Mouse (Mus musculus) bone marrow, adult 2 months (tissue): ENCODE results near the gene Adora1.

ENCODE experiments used
- CTCF ChIP-seq: fragments of 200-500 bp; IDR thresholded peaks from 2 replicates; pipeline ENCODE4 v1.5.1; 2011; ENCODE audit warnings: low read length, control low read depth; ENCODE audit not compliant: control insufficient read depth, insufficient read depth
- POLR2A ChIP-seq: fragments of 200-500 bp; IDR thresholded peaks from 2 replicates; pipeline ENCODE4 v1.6.1; 2011; ENCODE audit warnings: low read depth, mild to moderate bottlenecking, control low read depth, low read length, borderline replicate concordance; ENCODE audit not compliant: control insufficient read depth

GRCm38 (mm10) chr1:134226739-134227138, 8.5 kb downstream of the Adora1 start:
- TF ChIP-seq CTCF, result no peak
- no peak for TF ChIP-seq POLR2A
